Mouse (Mus musculus) left cerebral cortex, adult 6 months (tissue): ENCODE data around the gene Camk2b. TPM values are rescaled to one million over a fixed set of nuclear protein-coding genes. Genes with fewer than 3 reads are reported as not detected.

Source experiments
- long read RNA-seq, 2 experiments: library from polyadenylated mRNA; unstranded; transcript quantifications; one replicate each; pipeline ENCODE4 v2.0.0; 2019 to 2020
- polyA plus RNA-seq: library from polyadenylated mRNA; unstranded; fragments of <200 nt; fragmentation: Nextera tagmentation; gene quantifications from 2 replicates; pipeline ENCODE4 v1.2.3, GENCODE M21; 2021

Camk2b gene
- 179 and 286 TPM in 2 replicates for polyA plus RNA-seq
- long read RNA-seq, experiment 1, full-length matches to known transcripts = 695 of 1,371 reads
- long read RNA-seq, experiment 1, partial matches to known transcripts = 219 of 1,371 reads
- long read RNA-seq, experiment 1, other reads (novel, unspliced or antisense) = 457 of 1,371 reads
- long read RNA-seq, experiment 2, full-length matches to known transcripts = 105 of 359 reads
- long read RNA-seq, experiment 2, partial matches to known transcripts = 82 of 359 reads
- long read RNA-seq, experiment 2, other reads (novel, unspliced or antisense) = 172 of 359 reads

GRCm38 (mm10) chr11:6066176-6066575 lies at the start of gene Camk2b:
Gene Camk2b (minus strand): TSS chr11:6066362.

GRCm38 (mm10) chr11:5955546-5956276 lies 110.5 kb downstream of the Camk2b start, which contains the start of gene Ykt6:
Gene Ykt6 (plus strand): TSS chr11:5955693.

GRCm38 (mm10) chr11:5949586-5950352 lies 116.4 kb downstream of the Camk2b start, which contains the start of gene Gck:
Gene Gck (minus strand): TSS chr11:5950081.

Other genes starting within 250 kb of the Camk2b start
- 2.4 and 2.5 TPM in 2 replicates for gene Polm, start 228.3 kb downstream of the Camk2b start, polyA plus RNA-seq
- 7.2 and 9.0 TPM in 2 replicates for gene Aebp1, start 204.4 kb downstream of the Camk2b start, polyA plus RNA-seq
- gene Pold2, start 188.1 kb downstream of the Camk2b start, polyA plus RNA-seq = 25.8 and 25.9 TPM in 2 replicates
- not detected in 2 replicates for gene Myl7, start 167.6 kb downstream of the Camk2b start, polyA plus RNA-seq
- 1.1 and 2.8 TPM in 2 replicates for gene Gck, start 116.3 kb downstream of the Camk2b start, polyA plus RNA-seq
- gene Ykt6, start 110.7 kb downstream of the Camk2b start, polyA plus RNA-seq = 26.9 and 28.7 TPM in 2 replicates
- 0.64 and 0.93 TPM in 2 replicates for gene A730071L15Rik, start 133.7 kb upstream of the Camk2b start, polyA plus RNA-seq
- 60.9 and 65.7 TPM in 2 replicates for gene Nudcd3, start 134.1 kb upstream of the Camk2b start, polyA plus RNA-seq
- 0.41 and 0.50 TPM in 2 replicates for gene Npc1l1, start 163.8 kb upstream of the Camk2b start, polyA plus RNA-seq
- gene Ddx56, start 201.4 kb upstream of the Camk2b start, polyA plus RNA-seq = 43.0 and 50.6 TPM in 2 replicates
- 75.0 and 95.1 TPM in 2 replicates for gene Tmed4, start 208.5 kb upstream of the Camk2b start, polyA plus RNA-seq
- 105 and 130 TPM in 2 replicates for gene Ogdh, start 225.3 kb upstream of the Camk2b start, polyA plus RNA-seq